Mouse (Mus musculus): ENCODE data around the gene Hist1h2ao. TPM values are rescaled to one million over a fixed set of nuclear protein-coding genes. Genes with fewer than 3 reads are reported as not detected.

Gene Hist1h2ao
- 23,509 and 33,455 TPM in 2 replicates for polyA plus RNA-seq (2012; ENCODE audit: low replicate concordance)

GRCm38 (mm10) chr13:21810073-21810472 lies at the start of gene Hist1h2ao, which contains the start of gene Hist1h2bq:
Gene Hist1h2ao (plus strand): TSS chr13:21810465.
Gene Hist1h2bq (minus strand): TSS chr13:21810197.

DNA sequence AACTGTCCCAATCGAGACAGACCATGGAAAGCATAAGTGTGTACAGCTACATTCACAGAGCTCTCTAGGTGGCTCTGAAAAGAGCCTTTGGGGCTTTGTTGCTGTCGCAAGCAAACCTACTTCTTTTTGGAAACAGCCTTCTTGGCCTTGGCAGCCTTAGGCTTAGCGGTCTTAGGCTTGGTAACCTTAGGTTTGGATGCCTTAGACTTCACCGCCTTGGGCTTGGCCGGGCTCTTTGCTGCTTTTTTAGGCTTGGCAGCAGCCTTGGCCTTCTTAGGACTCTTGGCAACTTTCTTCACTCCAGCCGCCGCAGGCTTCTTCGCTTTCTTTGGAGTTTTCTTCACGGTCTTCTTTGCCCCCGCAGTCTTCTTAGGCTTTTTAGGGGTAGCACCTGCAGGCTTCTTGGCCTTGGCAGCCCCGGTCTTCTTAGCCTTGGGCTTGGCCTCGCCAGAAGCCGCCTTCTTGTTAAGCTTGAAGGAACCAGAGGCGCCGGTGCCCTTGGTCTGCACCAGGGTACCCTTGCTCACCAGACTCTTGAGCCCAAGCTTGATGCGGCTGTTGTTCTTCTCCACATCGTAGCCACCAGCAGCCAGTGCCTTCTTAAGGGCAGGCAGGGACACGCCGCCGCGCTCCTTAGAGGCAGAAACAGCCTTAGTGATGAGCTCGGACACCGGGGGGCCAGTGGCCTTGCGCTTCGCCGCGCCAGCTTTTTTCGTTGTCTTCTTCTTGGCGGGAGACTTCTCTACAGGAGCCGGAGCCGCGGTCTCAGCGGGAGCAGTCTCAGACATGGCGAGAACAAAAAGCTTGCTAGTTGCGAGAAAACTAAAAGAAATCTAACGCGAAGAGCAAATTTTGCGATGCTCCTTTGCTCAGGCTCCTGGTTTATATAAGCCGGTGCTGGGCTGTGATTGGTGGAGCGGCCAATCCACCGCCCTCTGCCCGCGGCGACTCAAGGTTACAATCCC lies 30.2 kb upstream of the Hist1h2ao start, which contains the start of gene Hist1h1b:
Gene Hist1h1b (minus strand): TSS at position 859 of the 965 bp plus-strand sequence.

GRCm38 (mm10) chr13:21783255-21783617 lies 27.0 kb upstream of the Hist1h2ao start, which contains the start of gene Hist1h3i:
Gene Hist1h3i (minus strand): TSS chr13:21783370.

DNA sequence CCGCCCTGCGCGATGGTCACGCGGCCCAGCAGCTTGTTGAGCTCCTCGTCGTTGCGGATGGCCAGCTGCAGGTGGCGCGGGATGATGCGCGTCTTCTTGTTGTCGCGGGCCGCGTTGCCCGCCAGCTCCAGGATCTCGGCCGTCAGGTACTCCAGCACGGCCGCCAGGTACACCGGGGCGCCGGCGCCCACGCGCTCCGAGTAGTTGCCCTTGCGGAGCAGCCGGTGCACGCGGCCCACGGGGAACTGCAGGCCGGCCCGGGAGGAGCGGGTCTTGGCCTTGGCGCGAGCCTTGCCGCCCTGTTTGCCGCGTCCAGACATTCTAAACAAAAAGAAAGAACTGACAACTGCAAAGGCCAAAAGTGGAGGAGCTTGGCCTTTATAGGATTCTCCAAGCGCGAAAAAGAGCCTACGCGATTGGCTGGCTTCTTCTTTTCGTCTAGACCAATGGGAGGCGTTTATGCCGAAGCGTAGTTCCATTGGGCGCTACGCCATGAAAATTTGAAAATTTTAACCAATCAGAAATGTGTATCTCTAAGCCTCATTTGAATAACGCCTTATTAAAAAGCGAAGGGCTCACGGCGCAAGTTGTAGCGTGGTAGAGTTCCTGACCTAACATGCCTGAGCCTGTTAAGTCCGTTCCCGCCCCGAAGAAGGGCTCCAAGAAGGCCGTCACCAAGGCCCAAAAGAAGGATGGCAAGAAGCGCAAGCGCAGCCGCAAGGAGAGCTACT lies 23.2 kb upstream of the Hist1h2ao start, which contains the start of the genes Hist1h2an and Hist1h2bp:
Gene Hist1h2an (minus strand): TSS at position 320 of the 731 bp plus-strand sequence.
Gene Hist1h2bp (plus strand): TSS at position 563 of the 731 bp plus-strand sequence.

GRCm38 (mm10) chr13:21811539-21811938 lies 1.3 kb downstream of the Hist1h2ao start, which contains the start of gene Hist1h4m:
Gene Hist1h4m (plus strand): TSS chr13:21811746.

GRCm38 (mm10) chr13:21831418-21832394 lies 21.4 kb downstream of the Hist1h2ao start, which contains the start of gene Hist1h4n:
Gene Hist1h4n (minus strand): TSS chr13:21832196.

GRCm38 (mm10) chr13:21833461-21833860 lies 23.2 kb downstream of the Hist1h2ao start, which contains the start of the genes Hist1h2ap and Hist1h2br:
Gene Hist1h2ap (minus strand): TSS chr13:21833507.
Gene Hist1h2br (plus strand): TSS chr13:21833743.

Other genes starting within 250 kb of the Hist1h2ao start
- gene Olfr1364, start 228.7 kb upstream of the Hist1h2ao start, polyA plus RNA-seq (2012; ENCODE audit: low replicate concordance) = not detected in 2 replicates
- gene Olfr1362, start 196.4 kb upstream of the Hist1h2ao start, polyA plus RNA-seq (2012; ENCODE audit: low replicate concordance) = not detected in 2 replicates
- not detected in 2 replicates for gene Olfr11, start 167.9 kb upstream of the Hist1h2ao start, polyA plus RNA-seq (2012; ENCODE audit: low replicate concordance)
- not detected in 2 replicates for gene Olfr1361, start 147.1 kb upstream of the Hist1h2ao start, polyA plus RNA-seq (2012; ENCODE audit: low replicate concordance)
- not detected in 2 replicates for gene Olfr1360, start 133.1 kb upstream of the Hist1h2ao start, polyA plus RNA-seq (2012; ENCODE audit: low replicate concordance)
- not detected in 2 replicates for gene Olfr1359, start 112.4 kb upstream of the Hist1h2ao start, polyA plus RNA-seq (2012; ENCODE audit: low replicate concordance)
- gene Hist1h2bl, start 94.3 kb upstream of the Hist1h2ao start, polyA plus RNA-seq (2012; ENCODE audit: low replicate concordance) = 5.9 and 13.2 TPM in 2 replicates
- 24.1 and 37.8 TPM in 2 replicates for gene Hist1h2ai, start 94.0 kb upstream of the Hist1h2ao start, polyA plus RNA-seq (2012; ENCODE audit: low replicate concordance)
- 93.1 and 144 TPM in 2 replicates for gene Hist1h3h, start 92.8 kb upstream of the Hist1h2ao start, polyA plus RNA-seq (2012; ENCODE audit: low replicate concordance)
- 3.5 and 3.9 TPM in 2 replicates for gene Hist1h2bm, start 88.4 kb upstream of the Hist1h2ao start, polyA plus RNA-seq (2012; ENCODE audit: low replicate concordance)
- 6.0 and 8.5 TPM in 2 replicates for gene Hist1h4j, start 75.4 kb upstream of the Hist1h2ao start, polyA plus RNA-seq (2012; ENCODE audit: low replicate concordance)
- 44.9 and 90.4 TPM in 2 replicates for gene Hist1h4k, start 60.0 kb upstream of the Hist1h2ao start, polyA plus RNA-seq (2012; ENCODE audit: low replicate concordance)
- gene Hist1h2ak, start 56.6 kb upstream of the Hist1h2ao start, polyA plus RNA-seq (2012; ENCODE audit: low replicate concordance) = 161 and 169 TPM in 2 replicates
- 5.3 and 11.0 TPM in 2 replicates for gene Hist1h2bn, start 56.3 kb upstream of the Hist1h2ao start, polyA plus RNA-seq (2012; ENCODE audit: low replicate concordance)
- gene Hist1h1b, start 29.8 kb upstream of the Hist1h2ao start, polyA plus RNA-seq (2012; ENCODE audit: low replicate concordance) = 3.5 and 3.7 TPM in 2 replicates
- 8.4 and 51.9 TPM in 2 replicates for gene Hist1h3i, start 27.1 kb upstream of the Hist1h2ao start, polyA plus RNA-seq (2012; ENCODE audit: low replicate concordance)
- 52.7 and 74.5 TPM in 2 replicates for gene Hist1h2an, start 23.2 kb upstream of the Hist1h2ao start, polyA plus RNA-seq (2012; ENCODE audit: low replicate concordance)
- gene Hist1h2bp, start 23.0 kb upstream of the Hist1h2ao start, polyA plus RNA-seq (2012; ENCODE audit: low replicate concordance) = 3.2 and 6.2 TPM in 2 replicates
- 6.5 and 15.6 TPM in 2 replicates for gene Hist1h2bq, start 268 bp upstream of the Hist1h2ao start, polyA plus RNA-seq (2012; ENCODE audit: low replicate concordance)
- 65.5 and 70.3 TPM in 2 replicates for gene Hist1h4m, start 1.3 kb downstream of the Hist1h2ao start, polyA plus RNA-seq (2012; ENCODE audit: low replicate concordance)
- gene Hist1h4n, start 21.7 kb downstream of the Hist1h2ao start, polyA plus RNA-seq (2012; ENCODE audit: low replicate concordance) = 2.9 and 3.1 TPM in 2 replicates
- gene Hist1h2ap, start 23.0 kb downstream of the Hist1h2ao start, polyA plus RNA-seq (2012; ENCODE audit: low replicate concordance) = 6,280 and 19,065 TPM in 2 replicates
- 6.3 and 15.4 TPM in 2 replicates for gene Hist1h2br, start 23.3 kb downstream of the Hist1h2ao start, polyA plus RNA-seq (2012; ENCODE audit: low replicate concordance)
- gene Zfp184, start 134.6 kb downstream of the Hist1h2ao start, polyA plus RNA-seq (2012; ENCODE audit: low replicate concordance) = not detected in 2 replicates
- gene Pom121l2, start 170.7 kb downstream of the Hist1h2ao start, polyA plus RNA-seq (2012; ENCODE audit: low replicate concordance) = not detected in 2 replicates
- gene Prss16, start 199.3 kb downstream of the Hist1h2ao start, polyA plus RNA-seq (2012; ENCODE audit: low replicate concordance) = 0.07 TPM in 1 of 2 replicates, not detected in the other
- 5.0 and 29.7 TPM in 2 replicates for gene Hist1h2ah, start 225.1 kb downstream of the Hist1h2ao start, polyA plus RNA-seq (2012; ENCODE audit: low replicate concordance)
- gene Hist1h2bk, start 225.4 kb downstream of the Hist1h2ao start, polyA plus RNA-seq (2012; ENCODE audit: low replicate concordance) = 7.6 and 12.2 TPM in 2 replicates
- 26.0 and 32.7 TPM in 2 replicates for gene Hist1h4i, start 230.9 kb downstream of the Hist1h2ao start, polyA plus RNA-seq (2012; ENCODE audit: low replicate concordance)
- 21.1 and 21.8 TPM in 2 replicates for gene Hist1h2ag, start 232.5 kb downstream of the Hist1h2ao start, polyA plus RNA-seq (2012; ENCODE audit: low replicate concordance)
- 10.3 and 18.2 TPM in 2 replicates for gene Hist1h2bj, start 232.7 kb downstream of the Hist1h2ao start, polyA plus RNA-seq (2012; ENCODE audit: low replicate concordance)

All from leukemia stem cell, adult 10-12 weeks (primary cell).